Mouse (Mus musculus): ENCODE data around the gene Ghr.

DNA sequence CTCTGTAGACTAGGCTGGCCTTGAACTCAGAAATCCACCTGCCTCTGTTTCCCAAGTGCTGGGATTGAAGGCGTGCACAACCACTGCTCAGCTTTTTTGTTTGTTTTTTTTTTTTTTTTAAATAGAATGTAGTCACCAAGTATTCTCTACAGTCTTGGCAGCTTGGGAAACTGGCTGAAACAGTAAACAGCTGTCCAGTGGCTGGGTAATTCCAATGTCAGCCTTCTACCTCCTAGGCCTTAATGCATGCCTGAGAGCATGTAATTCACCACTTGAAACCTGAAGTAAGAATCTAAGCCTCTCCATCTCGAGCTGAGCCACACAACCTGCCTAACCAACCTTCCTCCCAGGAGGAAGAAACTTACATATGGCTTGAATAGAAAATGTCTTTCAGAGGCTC, 266.7 kb downstream of the Ghr start:
- TF ChIP-seq POLR2A (IDR thresholded peaks at IDR 0.05; ENCODE audit: borderline replicate concordance, extremely low read depth, insufficient read depth, insufficient read length, poor library complexity, severe bottlenecking) = no peak
- TF ChIP-seq CTCF (IDR thresholded peaks at IDR 0.05; ENCODE audit: borderline replicate concordance, extremely low read depth, insufficient read depth, insufficient read length) = no peak

All from brain, embryonic 14.5 days (tissue).